Mouse (Mus musculus) CH12.LX (cell line): ENCODE measurements around the gene Stab1. TPM values are rescaled to one million over a fixed set of nuclear protein-coding genes. Genes with fewer than 3 reads are reported as not detected.

Experiments
- DNase-seq: peaks from one replicate; pipeline ENCODE4 v3.0.0-alpha.2; 2013; ENCODE audit errors: extremely low read depth
- H3K27ac ChIP-seq: 2 replicates; pipeline ENCODE4 v1.5.1; 2012; ENCODE audit warnings: low read depth, mild to moderate bottlenecking, control low read depth, moderate library complexity; ENCODE audit not compliant: insufficient read depth
- H3K27me3 ChIP-seq: replicated peaks from 2 replicates; pipeline ENCODE3; 2012; ENCODE audit warnings: inconsistent platforms
- H3K36me3 ChIP-seq, 2 experiments: replicated peaks in 1 of 2; 2 replicates each; pipeline versions ENCODE3 to v1.6.1; 2012; ENCODE audit warnings: inconsistent platforms in 1 of 2, low read length in 1 of 2, mild to moderate bottlenecking in 1 of 2, mixed read lengths in 1 of 2, moderate library complexity in 1 of 2; ENCODE audit not compliant: control insufficient read depth in 1 of 2, insufficient read depth in 1 of 2
- H3K4me1 ChIP-seq, 2 experiments: 2 replicates each; pipeline ENCODE4 v1.6.1; 2012; ENCODE audit warnings: inconsistent platforms in 1 of 2, moderate library complexity in 1 of 2; ENCODE audit not compliant: insufficient read depth in 2 of 2, control insufficient read depth in 1 of 2
- H3K4me2 ChIP-seq: 2 replicates; pipeline ENCODE4 v1.6.1; 2012; ENCODE audit warnings: low read depth, mild to moderate bottlenecking, control low read depth; ENCODE audit not compliant: poor library complexity, insufficient read depth, severe bottlenecking
- H3K4me3 ChIP-seq, 3 experiments: fragments of 150-350 bp in 1 of 3; sonication (generic) in 1 of 3; replicated peaks in 1 of 3; 2 replicates each; pipeline versions ENCODE3 to v1.5.1; 2011 to 2012; ENCODE audit warnings: low read depth in 2 of 3, low read length in 2 of 3, mild to moderate bottlenecking in 2 of 3, moderate library complexity in 2 of 3, control low read depth in 1 of 3, improper control_type of control experiment in 1 of 3, inconsistent platforms in 1 of 3, mixed read lengths in 1 of 3; ENCODE audit not compliant: poor library complexity in 1 of 3
- H3K79me2 ChIP-seq: replicated peaks from 2 replicates; pipeline ENCODE4 v1.6.1; 2012; ENCODE audit warnings: mild to moderate bottlenecking, moderate library complexity; ENCODE audit not compliant: control insufficient read depth, poor library complexity, insufficient read depth, severe bottlenecking; ENCODE audit errors: extremely low read depth
- H3K9ac ChIP-seq: 2 replicates; pipeline ENCODE4 v1.6.1; 2012; ENCODE audit warnings: low read depth, mild to moderate bottlenecking, control low read depth, moderate library complexity; ENCODE audit not compliant: insufficient read depth
- H3K9me3 ChIP-seq: replicated peaks from 2 replicates; pipeline ENCODE3; 2012; ENCODE audit warnings: low read length, inconsistent platforms, mixed read lengths
- BHLHE40 ChIP-seq: IDR thresholded peaks from 2 replicates; pipeline ENCODE4 v1.6.1; 2011; ENCODE audit warnings: mild to moderate bottlenecking, low read depth, low read length, improper control_type of control experiment
- E2F4 ChIP-seq: IDR thresholded peaks from 2 replicates; pipeline ENCODE4 v1.6.1; 2011; ENCODE audit warnings: low read depth, low read length, improper control_type of control experiment; ENCODE audit not compliant: insufficient replicate concordance
- ELF1 ChIP-seq: IDR thresholded peaks from 2 replicates; pipeline ENCODE4 v1.6.1; 2014; ENCODE audit warnings: low read depth, mild to moderate bottlenecking, inconsistent platforms, low read length, improper control_type of control experiment
- EP300 ChIP-seq: IDR thresholded peaks from 2 replicates; pipeline ENCODE4 v1.6.1; 2011; ENCODE audit warnings: low read length, improper control_type of control experiment
- KAT2A ChIP-seq: IDR thresholded peaks from 2 replicates; pipeline ENCODE4 v1.6.1; 2012; ENCODE audit warnings: low read length, improper control_type of control experiment, inconsistent platforms; ENCODE audit not compliant: insufficient replicate concordance
- MAZ ChIP-seq: IDR thresholded peaks from 2 replicates; pipeline ENCODE4 v1.6.1; 2012; ENCODE audit warnings: low read depth, mild to moderate bottlenecking, inconsistent platforms, low read length, improper control_type of control experiment, moderate library complexity
- MXI1 ChIP-seq: IDR thresholded peaks from 2 replicates; pipeline ENCODE4 v1.6.1; 2011; ENCODE audit warnings: mild to moderate bottlenecking, low read depth, low read length, improper control_type of control experiment
- NELFE ChIP-seq: IDR thresholded peaks from 2 replicates; pipeline ENCODE4 v1.6.1; 2011; ENCODE audit warnings: low read depth, low read length, improper control_type of control experiment
- NRF1 ChIP-seq: IDR thresholded peaks from 2 replicates; pipeline ENCODE4 v1.6.1; 2014; ENCODE audit warnings: low read depth, mild to moderate bottlenecking, inconsistent platforms, low read length, improper control_type of control experiment, moderate library complexity
- POLR2A ChIP-seq: IDR thresholded peaks from 2 replicates; pipeline ENCODE4 v1.6.1; 2011; ENCODE audit warnings: low read depth, mild to moderate bottlenecking, improper control_type of control experiment, low read length
- RAD21 ChIP-seq: IDR thresholded peaks from 2 replicates; pipeline ENCODE4 v1.6.1; 2011; ENCODE audit warnings: low read depth, mild to moderate bottlenecking, low read length, improper control_type of control experiment, moderate library complexity
- RCOR1 ChIP-seq: conservative IDR thresholded peaks from 2 replicates; pipeline ENCODE4 v1.6.1; 2012; ENCODE audit warnings: low read depth, mild to moderate bottlenecking, inconsistent platforms, low read length, improper control_type of control experiment
- TCF12 ChIP-seq: IDR thresholded peaks from 2 replicates; pipeline ENCODE4 v1.6.1; 2014; ENCODE audit warnings: low read depth, mild to moderate bottlenecking, inconsistent platforms, low read length, improper control_type of control experiment
- ZKSCAN1 ChIP-seq: IDR thresholded peaks from 2 replicates; pipeline ENCODE4 v1.6.1; 2012; ENCODE audit warnings: low read depth, inconsistent platforms, low read length, improper control_type of control experiment, borderline replicate concordance
- ZMIZ1 ChIP-seq: IDR thresholded peaks from 2 replicates; pipeline ENCODE4 v1.6.1; 2012; ENCODE audit warnings: low read depth, mild to moderate bottlenecking, inconsistent platforms, low read length, improper control_type of control experiment
- dilution Hi-C: fragments of 300-500 bp; cut with MboI; formaldehyde crosslinking; loops from 2 replicates; pipeline ENCODE4 v1.14.3; 2020; ENCODE audit warnings: low sequenced_read_pairs; ENCODE audit not compliant: extremely low pct_unique_long_range_greater_than_20kb, extremely low pct_ligation_motif_present
- in situ Hi-C: fragments of 300-500 bp; cut with MboI; formaldehyde crosslinking; loops from 3 replicates; pipeline ENCODE4 v1.14.3; 2019; ENCODE audit warnings: low sequenced_read_pairs, low pct_ligation_motif_present, low pct_unique_long_range_greater_than_20kb, mixed read lengths
- polyA plus RNA-seq: library from polyadenylated mRNA; unstranded; fragments of >175 nt; gene quantifications from 2 replicates; pipeline ENCODE4 v1.2.1, GENCODE M21; 2012; ENCODE audit warnings: low read depth; ENCODE audit not compliant: insufficient read length
- total RNA-seq, 2 experiments: library from RNA; depleted of rRNA; stranded (reverse); fragments of 300-350 nt in 1 of 2; fragments of >200 nt in 1 of 2; gene quantifications; 2 replicates each; pipeline ENCODE4 v1.2.3; 2012 to 2014

Stab1 gene
- total and polyA plus RNA-seq, 3 experiments: 3.9 to 11.2 (median 5.8) TPM

DNA sequence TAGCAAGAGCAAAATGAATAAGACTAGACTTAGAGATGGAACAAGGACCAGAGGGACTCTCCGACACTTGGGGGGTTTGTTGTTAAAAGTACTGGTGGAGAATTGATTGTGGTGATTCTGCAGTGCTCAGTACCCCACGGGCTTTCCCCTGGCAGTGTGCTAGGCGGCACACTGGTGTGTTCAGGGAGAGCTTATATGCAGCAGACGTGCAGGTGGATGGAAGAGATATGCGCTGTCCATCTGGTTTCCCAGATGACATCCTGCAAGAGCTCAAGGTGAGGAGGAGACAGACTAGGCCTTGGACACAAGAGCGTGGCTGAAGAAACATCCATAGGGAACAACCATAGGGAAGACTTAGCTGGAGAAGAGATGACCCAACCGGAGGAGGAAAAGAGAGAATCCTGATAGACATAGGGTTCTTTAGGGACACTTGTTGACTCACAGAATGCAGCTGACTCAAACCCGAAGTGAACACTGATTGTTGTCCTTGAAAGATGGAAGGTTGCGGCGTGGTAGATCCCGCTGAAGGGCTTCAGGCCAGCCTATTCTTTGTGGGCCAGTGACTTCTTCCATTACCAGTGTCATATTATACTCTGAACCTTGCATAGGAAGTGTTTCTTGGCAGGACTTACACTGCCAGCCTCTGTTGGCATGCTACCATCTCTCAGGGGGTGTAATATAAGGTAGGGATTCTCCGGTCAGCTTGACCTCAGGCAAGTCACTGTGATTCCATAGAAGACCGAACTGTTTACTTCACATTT, 38.8 kb upstream of the Stab1 start:
- TF ChIP-seq RAD21: no peak
- no peak for TF ChIP-seq NELFE
- TF ChIP-seq KAT2A: no peak
- no peak for TF ChIP-seq ZKSCAN1
- TF ChIP-seq POLR2A: no peak
- no peak for TF ChIP-seq E2F4
- TF ChIP-seq ELF1: no peak
- no peak for TF ChIP-seq MAZ
- dilution Hi-C loops: no loop called here

GRCm38 (mm10) chr14:31206472-31206981, 38.1 kb upstream of the Stab1 start:
- no peak for TF ChIP-seq EP300
- peak; percentile 92 for TF ChIP-seq NRF1
- TF ChIP-seq NELFE: peak; percentile 81
- peak; percentile 64; the same call in 1 of the 2 replicates for TF ChIP-seq ZMIZ1
- TF ChIP-seq BHLHE40: 0 out of 2 replicates have a peak, but pooled peaks have one; percentile 7
- TF ChIP-seq RCOR1: no peak
- peak; percentile 84 for TF ChIP-seq POLR2A
- TF ChIP-seq TCF12: peak; percentile 82
- peak; percentile 44; the same call in 1 of the 2 replicates for TF ChIP-seq MXI1
- dilution Hi-C loops: no loop called here

More for the DNA sequence above, 38.8 kb upstream of the Stab1 start:
- peaks cover 5 to 24% of the 10 kb centered on the region in 2 experiments; a peak in 3 of 4 replicates for H3K4me1 ChIP-seq
- peaks cover 12% of the 10 kb centered on the region for H3K27me3 ChIP-seq
- no peak overlapping the region for H3K27ac ChIP-seq
- peaks cover 16 to 26% of the 10 kb centered on the region in 2 experiments for H3K36me3 ChIP-seq
- peak overlapping the region; percentile 61 to 79 (median 63) for H3K4me3 ChIP-seq
- peak overlapping the region; percentile 57 for H3K4me2 ChIP-seq
- peak overlapping the region; percentile 29; the same call in 1 of the 2 replicates for H3K9ac ChIP-seq
- no peaks in the 10 kb centered on the region for H3K9me3 ChIP-seq
- H3K79me2 ChIP-seq: peaks cover 29% of the 10 kb centered on the region
- no peak for DNase-seq
- in situ Hi-C loops: no loop called here

More at GRCm38 (mm10) chr14:31206472-31206981, 38.1 kb upstream of the Stab1 start:
- Histone ChIP-seq H3K27me3 (peaks cover 12% of the 10 kb centered on the region), H3K9me3 (no peaks in the 10 kb centered on the region), H3K9ac (peak overlapping the region; percentile 93), H3K79me2 (peaks cover 29% of the 10 kb centered on the region), H3K4me1 (peaks cover 5 to 24% of the 10 kb centered on the region in 2 experiments; a peak in 3 of 4 replicates), H3K4me3 (peak overlapping the region; percentile 79 to 97 (median 88)), H3K36me3 (peaks cover 21 to 33% of the 10 kb centered on the region in 2 experiments), H3K27ac (peak overlapping the region; percentile 21; the same call in 1 of the 2 replicates), H3K4me2 (peak overlapping the region; percentile 95)
- DNase-seq: peak; percentile 96
- in situ Hi-C loops: no loop called here
